Mouse (Mus musculus): ENCODE data around the gene Smyd1.

DNA sequence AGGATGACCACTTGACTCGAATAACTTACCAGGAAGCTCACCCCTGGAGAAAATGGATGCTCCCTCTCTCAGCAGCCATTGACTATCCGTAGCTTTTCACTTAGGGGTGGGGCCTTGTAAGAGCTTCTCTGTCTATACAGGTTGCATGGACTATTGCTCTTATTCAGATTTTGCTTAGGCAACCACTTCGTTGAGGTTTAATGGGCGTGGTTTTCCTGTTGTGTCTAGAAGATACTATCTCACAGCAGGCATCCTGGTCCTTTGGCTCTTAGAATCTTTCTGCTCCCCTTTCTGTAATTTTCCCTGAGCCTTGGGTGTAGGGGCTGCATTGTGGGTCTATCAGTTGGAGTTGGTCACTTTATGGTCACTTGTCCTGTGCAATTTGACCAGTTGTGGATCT lies 100.5 kb downstream of the Smyd1 start:
- TF ChIP-seq CTCF (IDR thresholded peaks at IDR 0.05), result no peak
- no peak for TF ChIP-seq POLR2A (IDR thresholded peaks at IDR 0.05; ENCODE audit: insufficient read depth, low read depth, low read length)
